Mouse (Mus musculus) midbrain, embryonic 11.5 days (tissue): ENCODE results near the gene Il12a. TPM values are rescaled to one million over a fixed set of nuclear protein-coding genes. Genes with fewer than 3 reads are reported as not detected.
A peak's percentile ranks its signal among the peaks of the same experiment; 100 is the strongest.

Source experiments
- ATAC-seq: fragments of 200-750 bp; cut with Nextera tagmentation; 2 replicates; pipeline ENCODE4 v1.8.0; 2017; ENCODE audit warnings: moderate TSS enrichment, moderate library complexity; ENCODE audit not compliant: low FRiP score
- DNase-seq: peaks from one replicate; pipeline ENCODE4 v3.0.0; 2015; ENCODE audit warnings: low spot score; ENCODE audit errors: missing footprints
- H3K27ac ChIP-seq: fragments of 300-500 bp; sonication (generic); 2 replicates; pipeline ENCODE4 v1.5.1; 2014; ENCODE audit warnings: low read depth, low read length
- H3K27me3 ChIP-seq: fragments of 300-500 bp; sonication (generic); 2 replicates; pipeline ENCODE4 v1.6.1; 2014; ENCODE audit warnings: mild to moderate bottlenecking, low read length, moderate library complexity, mixed read lengths; ENCODE audit not compliant: control insufficient read depth, insufficient read depth
- H3K36me3 ChIP-seq: fragments of 300-500 bp; sonication (generic); 2 replicates; pipeline ENCODE4 v1.6.1; 2014; ENCODE audit warnings: mild to moderate bottlenecking, low read length, moderate library complexity, mixed read lengths; ENCODE audit not compliant: control insufficient read depth, insufficient read depth
- H3K4me1 ChIP-seq: fragments of 300-500 bp; sonication (generic); 2 replicates; pipeline ENCODE4 v1.6.1; 2014; ENCODE audit warnings: low read length; ENCODE audit not compliant: control insufficient read depth, insufficient read depth
- H3K4me2 ChIP-seq: fragments of 300-500 bp; sonication (generic); 2 replicates; pipeline ENCODE4 v1.6.1; 2014; ENCODE audit warnings: mild to moderate bottlenecking, moderate library complexity
- H3K4me3 ChIP-seq: fragments of 300-500 bp; sonication (generic); 2 replicates; pipeline ENCODE4 v1.5.1; 2014; ENCODE audit warnings: low read depth, low read length
- H3K9ac ChIP-seq: fragments of 300-500 bp; sonication (generic); 2 replicates; pipeline ENCODE4 v1.6.1; 2014; ENCODE audit warnings: low read length
- H3K9me3 ChIP-seq: fragments of 300-500 bp; sonication (generic); 2 replicates; pipeline ENCODE4 v1.6.1; 2016; ENCODE audit warnings: low read length; ENCODE audit not compliant: control insufficient read depth
- WGBS: fragments of 180-500 bp; shearing (Covaris S2); extraction: QIAGEN DNeasy Blood & Tissue Kit; methylation state at CpG from one replicate; pipeline ENCODE4 v1.1.7; 2014; 5-methylcytosine and 5-hydroxymethylcytosine counted together
- polyA plus RNA-seq: library from polyadenylated mRNA; unstranded; fragments of >200 nt; fragmentation: Nextera tagmentation; extraction: Ambion mirVana; gene quantifications from 2 replicates; pipeline ENCODE4 v1.2.1, GENCODE M21; 2014

The Il12a gene
- polyA plus RNA-seq, 1 experiment from 2014 or later = 0.14 TPM

DNA sequence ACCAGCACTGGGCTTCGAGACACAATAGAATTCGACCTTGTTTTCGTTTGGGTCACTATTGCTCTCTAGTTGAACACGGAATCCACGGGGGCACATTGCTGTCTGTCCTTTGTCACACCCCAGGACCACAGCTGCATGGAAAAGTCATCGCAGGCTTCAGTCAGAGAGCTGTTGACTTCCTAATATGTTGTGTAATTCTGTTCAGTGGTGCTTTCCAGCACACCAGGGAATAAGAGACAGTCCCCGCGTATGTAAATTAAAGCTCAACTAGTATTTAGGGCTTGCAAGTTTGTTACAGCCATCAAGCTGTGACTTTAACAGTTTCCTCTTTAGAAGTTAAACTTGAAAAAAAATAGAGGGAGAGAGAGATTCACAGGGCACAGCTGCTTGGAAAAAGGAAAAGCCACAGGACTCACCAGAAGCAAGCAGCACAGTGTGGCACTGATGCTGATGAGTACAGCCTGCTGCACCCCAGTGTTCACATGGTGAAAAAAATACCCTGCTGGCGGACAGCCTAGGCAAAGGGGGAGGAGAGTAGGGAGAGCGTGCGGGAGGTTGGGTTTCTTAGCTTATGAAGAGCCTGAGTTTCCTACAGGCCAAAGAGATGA, 3.1 kb downstream of the Il12a start:
- H3K4me2 ChIP-seq = no peak overlapping the region
- ATAC-seq = no peak
- H3K36me3 ChIP-seq = no peaks in the 10 kb centered on the region
- H3K27me3 ChIP-seq = no peaks in the 10 kb centered on the region
- no peaks in the 10 kb centered on the region for H3K9me3 ChIP-seq
- DNase-seq = no peak
- no peak overlapping the region for H3K27ac ChIP-seq
- no peak overlapping the region for H3K9ac ChIP-seq
- no peaks in the 10 kb centered on the region for H3K4me1 ChIP-seq
- no peak overlapping the region for H3K4me3 ChIP-seq
- WGBS = 51% methylated on average over 11 of the region's 11 CpGs

DNA sequence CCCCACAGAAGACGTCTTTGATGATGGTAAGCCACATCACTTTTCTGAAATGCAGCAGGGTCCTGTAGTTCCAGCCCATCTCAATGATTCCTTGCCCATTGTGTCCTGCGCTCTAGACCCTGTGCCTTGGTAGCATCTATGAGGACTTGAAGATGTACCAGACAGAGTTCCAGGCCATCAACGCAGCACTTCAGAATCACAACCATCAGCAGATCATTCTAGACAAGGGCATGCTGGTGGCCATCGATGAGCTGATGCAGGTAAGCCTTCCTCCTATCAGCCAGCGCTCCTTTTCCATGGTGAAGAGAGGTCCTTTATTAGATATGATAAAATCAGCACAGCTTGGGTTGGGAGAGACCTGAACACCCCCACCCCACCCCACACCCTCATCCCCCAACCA, 4.9 kb downstream of the Il12a start:
- Histone ChIP-seq H3K4me1 (no peaks in the 10 kb centered on the region), H3K9ac (no peak overlapping the region), H3K27ac (no peak overlapping the region), H3K27me3 (no peaks in the 10 kb centered on the region), H3K36me3 (no peaks in the 10 kb centered on the region), H3K4me3 (no peak overlapping the region), H3K4me2 (no peak overlapping the region), H3K9me3 (no peaks in the 10 kb centered on the region)
- WGBS = 96% methylated on average over 5 of the region's 5 CpGs
- ATAC-seq (no peak), DNase-seq (no peak)

GRCm38 (mm10) chr3:68696495-68697200, 6.2 kb downstream of the Il12a start:
- no peak for ATAC-seq
- H3K4me1 ChIP-seq = no peaks in the 10 kb centered on the region
- H3K4me3 ChIP-seq = no peak overlapping the region
- 88% methylated on average over 3 of the region's 3 CpGs for WGBS
- no peak overlapping the region for H3K27ac ChIP-seq
- H3K36me3 ChIP-seq = no peaks in the 10 kb centered on the region
- no peaks in the 10 kb centered on the region for H3K9me3 ChIP-seq
- DNase-seq = no peak
- H3K27me3 ChIP-seq = no peaks in the 10 kb centered on the region
- H3K4me2 ChIP-seq = no peak overlapping the region
- H3K9ac ChIP-seq = no peak overlapping the region

GRCm38 (mm10) chr3:68698601-68699000, 8.2 kb downstream of the Il12a start:
- H3K4me2 ChIP-seq = no peak overlapping the region

GRCm38 (mm10) chr3:68700091-68700490, 9.6 kb downstream of the Il12a start:
- 83% methylated on average over 4 of the region's 4 CpGs for WGBS

More at GRCm38 (mm10) chr3:68698601-68699000, 8.2 kb downstream of the Il12a start:
- 86% methylated on average over 3 of the region's 3 CpGs for WGBS
- H3K4me1 ChIP-seq = no peaks in the 10 kb centered on the region
- H3K27me3 ChIP-seq = no peaks in the 10 kb centered on the region
- no peak overlapping the region for H3K27ac ChIP-seq
- H3K9me3 ChIP-seq = no peaks in the 10 kb centered on the region
- no peak overlapping the region for H3K4me3 ChIP-seq
- H3K9ac ChIP-seq = no peak overlapping the region
- no peaks in the 10 kb centered on the region for H3K36me3 ChIP-seq
- no peak for ATAC-seq
- DNase-seq = peak; percentile 54

DNA sequence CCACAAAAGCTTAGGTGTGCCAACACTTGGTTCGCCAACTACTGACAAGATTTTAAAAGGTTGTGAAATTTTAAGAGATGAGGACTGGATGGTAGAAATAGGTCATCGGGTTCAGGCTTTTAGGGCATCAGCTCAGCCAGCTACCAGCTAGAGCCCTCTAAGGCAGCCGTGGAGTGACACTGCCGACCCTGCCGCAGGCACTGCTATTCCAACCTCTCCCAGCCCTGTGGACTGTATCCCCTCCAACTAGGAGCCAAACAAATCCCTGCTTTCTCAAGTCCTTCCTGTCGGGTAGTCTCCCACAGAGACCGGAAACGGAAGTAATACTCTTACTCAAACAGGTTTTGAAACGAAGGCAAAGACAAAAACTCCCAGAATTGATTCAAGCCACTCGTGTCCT, 15.9 kb downstream of the Il12a start:
- H3K4me2 ChIP-seq = no peak overlapping the region
- H3K27ac ChIP-seq = no peak overlapping the region
- 84% methylated on average over 10 of the region's 10 CpGs for WGBS
- H3K9ac ChIP-seq = no peak overlapping the region
- H3K4me3 ChIP-seq = no peak overlapping the region
- H3K4me1 ChIP-seq = no peaks in the 10 kb centered on the region
- no peaks in the 10 kb centered on the region for H3K36me3 ChIP-seq
- DNase-seq (no peak), ATAC-seq (no peak)
- no peaks in the 10 kb centered on the region for H3K9me3 ChIP-seq
- no peaks in the 10 kb centered on the region for H3K27me3 ChIP-seq

More at GRCm38 (mm10) chr3:68700091-68700490, 9.6 kb downstream of the Il12a start:
- Histone ChIP-seq H3K9me3 (no peaks in the 10 kb centered on the region), H3K4me2 (no peak overlapping the region), H3K4me1 (no peaks in the 10 kb centered on the region), H3K9ac (no peak overlapping the region), H3K36me3 (no peaks in the 10 kb centered on the region), H3K27me3 (no peaks in the 10 kb centered on the region), H3K4me3 (no peak overlapping the region), H3K27ac (no peak overlapping the region)
- ATAC-seq (no peak), DNase-seq (no peak)

DNA sequence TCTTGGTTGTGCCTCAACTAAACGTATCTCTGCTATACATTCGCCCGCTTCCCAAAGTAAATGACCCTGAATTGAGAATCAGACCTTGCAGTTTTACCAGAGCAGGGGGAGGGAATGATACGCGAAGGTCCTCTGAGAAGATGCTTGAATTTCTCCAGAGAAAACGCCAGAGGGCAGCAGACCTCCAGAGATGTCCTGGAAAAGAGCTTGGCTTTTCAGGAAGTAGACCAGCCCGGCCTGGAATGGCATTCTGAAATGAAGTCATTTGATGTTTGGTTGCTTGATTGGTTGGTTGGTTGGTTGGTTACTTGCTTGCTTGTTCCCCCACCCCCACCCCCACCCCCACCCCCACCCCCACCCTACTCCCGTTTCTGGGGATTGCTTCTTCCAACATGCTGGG, 17.8 kb downstream of the Il12a start:
- Histone ChIP-seq H3K9ac (no peak overlapping the region), H3K4me1 (no peaks in the 10 kb centered on the region), H3K27me3 (no peaks in the 10 kb centered on the region), H3K27ac (no peak overlapping the region), H3K36me3 (no peaks in the 10 kb centered on the region), H3K4me2 (no peak overlapping the region), H3K9me3 (no peaks in the 10 kb centered on the region), H3K4me3 (no peak overlapping the region)
- peak; percentile 88 for DNase-seq
- WGBS = 50% methylated on average over 7 of the region's 8 CpGs
- no peak for ATAC-seq

- H3K36me3 ChIP-seq = no peaks in the 10 kb centered on the region
- ATAC-seq (peak; percentile 52; the same call in 1 of the 2 replicates), DNase-seq (peak; percentile 92)
- no peak overlapping the region for H3K4me2 ChIP-seq
- no peaks in the 10 kb centered on the region for H3K9me3 ChIP-seq
- H3K27me3 ChIP-seq = no peaks in the 10 kb centered on the region
- no peak overlapping the region for H3K27ac ChIP-seq
- no peak overlapping the region for H3K9ac ChIP-seq
- no peak overlapping the region for H3K4me3 ChIP-seq
- H3K4me1 ChIP-seq = no peaks in the 10 kb centered on the region
- WGBS = 57% methylated on average over 9 of the region's 9 CpGs
Measured at GRCm38 (mm10) chr3:68709198-68709797, 18.9 kb downstream of the Il12a start.

- Histone ChIP-seq H3K27ac (no peak overlapping the region), H3K9me3 (no peaks in the 10 kb centered on the region), H3K4me3 (no peak overlapping the region), H3K4me1 (no peaks in the 10 kb centered on the region), H3K27me3 (no peaks in the 10 kb centered on the region), H3K4me2 (no peak overlapping the region), H3K36me3 (no peaks in the 10 kb centered on the region), H3K9ac (no peak overlapping the region)
- ATAC-seq (no peak), DNase-seq (no peak)
- 79% methylated on average over 1 of the region's 1 CpGs for WGBS
Measured at GRCm38 (mm10) chr3:68710436-68710835, 20.0 kb downstream of the Il12a start.
